Mouse (Mus musculus): ENCODE results near the gene Arsa. TPM values are rescaled to one million over a fixed set of nuclear protein-coding genes. Genes with fewer than 3 reads are reported as not detected.

Arsa gene
- total and polyA plus RNA-seq, 3 experiments, result 9.1 to 28.1 TPM; not detected in 1

DNA sequence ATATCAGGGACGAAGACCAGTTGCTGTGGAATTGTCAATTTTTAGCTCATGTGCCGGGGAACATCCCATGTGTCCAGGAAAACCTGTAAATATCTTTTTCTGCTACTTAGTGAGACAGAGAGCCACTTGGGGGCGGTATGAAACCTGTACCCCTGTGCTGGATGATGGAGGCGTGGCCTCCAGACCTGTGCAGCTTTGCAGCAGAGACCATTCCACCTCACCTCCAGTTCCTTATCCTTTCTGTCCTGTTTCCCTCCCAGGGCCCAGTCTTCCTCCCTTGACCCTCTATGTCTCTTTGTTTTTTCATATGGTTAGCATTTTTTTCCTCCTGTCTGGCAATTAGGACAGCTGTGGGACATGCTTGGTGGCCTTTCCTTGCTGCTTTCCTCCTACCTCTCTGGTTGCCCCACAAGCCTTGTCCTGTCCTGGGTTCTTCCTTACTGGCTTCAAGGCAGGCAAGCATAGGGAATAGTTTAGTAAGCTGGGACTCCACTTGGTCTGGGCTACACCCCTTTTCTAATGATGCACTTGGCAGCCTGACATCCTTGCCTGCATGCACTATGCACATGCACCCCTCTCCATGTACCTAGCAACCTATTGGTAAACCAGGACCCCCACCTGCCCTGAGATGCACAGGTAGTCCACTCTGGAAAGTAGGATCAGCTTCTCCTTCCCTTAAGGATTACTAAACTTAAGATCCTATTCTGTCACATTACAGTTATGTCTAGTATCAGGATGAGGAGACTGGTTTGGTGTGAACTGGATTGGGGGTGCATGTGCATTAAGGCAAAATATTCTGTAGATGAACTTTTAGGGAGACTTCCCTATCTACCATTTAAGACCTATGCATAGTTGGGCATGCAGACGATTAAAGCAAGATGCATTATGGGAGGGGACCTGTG, 13.6 kb downstream of the Arsa start:
- Histone ChIP-seq H3K36me3 (ENCODE audit: control insufficient read depth in 1 of 2, insufficient read depth in 2 of 2, low read length in 2 of 2) (no peaks in the 10 kb centered on the region), H3K79me2 (ENCODE audit: control insufficient read depth, insufficient read depth, low read length, poor library complexity) (no peaks in the 10 kb centered on the region), H3K27ac (ENCODE audit: control insufficient read depth, low read depth, low read length) (no peak overlapping the region), H3K4me1 (ENCODE audit: control insufficient read depth in 1 of 2, insufficient read depth in 2 of 2, low read length in 2 of 2) (no peaks in the 10 kb centered on the region), H3K27me3 (ENCODE audit: control insufficient read depth in 1 of 2, insufficient read depth in 2 of 2, low read length in 2 of 2) (peaks cover 0 to 2% of the 10 kb centered on the region in 2 experiments; a peak in 2 of 4 replicates), H3K9me3 (replicated peaks; ENCODE audit: insufficient read depth, low read length) (no peaks in the 10 kb centered on the region), H3K9ac (ENCODE audit: control insufficient read depth, low read depth, low read length, poor library complexity, severe bottlenecking) (no peak overlapping the region), H3K4me3 (ENCODE audit: control insufficient read depth in 1 of 2, insufficient read depth in 1 of 2, low read depth in 2 of 2, low read length in 2 of 2) (no peak overlapping the region)
- peak; percentile 55 for DNase-seq (ENCODE audit: low read depth, low spot score)
- TF ChIP-seq MAFK (IDR thresholded peaks at IDR 0.05; ENCODE audit: borderline replicate concordance, low read depth, low read length), result no peak
- peak; percentile 41 for TF ChIP-seq RAD21 (IDR thresholded peaks at IDR 0.05; ENCODE audit: low read depth, low read length)
- no peak for TF ChIP-seq CHD1 (IDR thresholded peaks at IDR 0.05; ENCODE audit: low read depth, low read length)
- TF ChIP-seq CHD2 (IDR thresholded peaks at IDR 0.05; ENCODE audit: low read length), result no peak
- TF ChIP-seq MXI1 (IDR thresholded peaks at IDR 0.05; ENCODE audit: low read depth, low read length), result no peak
- TF ChIP-seq GABPA (IDR thresholded peaks at IDR 0.05; ENCODE audit: low read depth, low read length), result no peak
- TF ChIP-seq NELFE (IDR thresholded peaks at IDR 0.05; ENCODE audit: low read depth, low read length), result no peak
- TF ChIP-seq SMC3 (IDR thresholded peaks at IDR 0.05; ENCODE audit: low read depth, low read length), result peak; percentile 43
- no peak for TF ChIP-seq MAX (IDR thresholded peaks at IDR 0.05; ENCODE audit: low read length)
- no peak for TF ChIP-seq MYC (IDR thresholded peaks at IDR 0.05; ENCODE audit: low read depth, low read length)
- TF ChIP-seq GATA1 (IDR thresholded peaks at IDR 0.05; ENCODE audit: low read depth, low read length), result no peak
- TF ChIP-seq ETS1 (IDR thresholded peaks at IDR 0.05; ENCODE audit: low read depth, low read length), result no peak
- TF ChIP-seq POLR2A (IDR thresholded peaks at IDR 0.05; ENCODE audit: control insufficient read depth in 1 of 2, insufficient read depth in 1 of 2, low read depth in 1 of 2, low read length in 2 of 2, poor library complexity in 1 of 2), result peak; percentile 65 to 69; a peak in 2 of 4 replicates
- peak; percentile 74 for TF ChIP-seq TBP (IDR thresholded peaks at IDR 0.05; ENCODE audit: low read depth, low read length)
- peak; percentile 95 for TF ChIP-seq ZMIZ1 (IDR thresholded peaks at IDR 0.05; ENCODE audit: low read depth, low read length)
- TF ChIP-seq ZKSCAN1 (IDR thresholded peaks at IDR 0.05; ENCODE audit: low read depth, low read length), result no peak
- no peak for TF ChIP-seq TAL1 (IDR thresholded peaks at IDR 0.05; ENCODE audit: low read length)
- TF ChIP-seq ZNF384 (IDR thresholded peaks at IDR 0.05; ENCODE audit: low read depth, low read length), result no peak
- no peak for TF ChIP-seq TCF12 (IDR thresholded peaks at IDR 0.05; ENCODE audit: low read depth, low read length)
- TF ChIP-seq ELF1 (IDR thresholded peaks at IDR 0.05; ENCODE audit: low read depth, low read length), result no peak
- no peak for TF ChIP-seq JUND (IDR thresholded peaks at IDR 0.05; ENCODE audit: low read depth, low read length)
- TF ChIP-seq ZC3H11A (IDR thresholded peaks at IDR 0.05; ENCODE audit: low read depth, low read length), result 0 out of 2 replicates have a peak, but pooled peaks have one; percentile 4
- no peak for TF ChIP-seq MYB (IDR thresholded peaks at IDR 0.05; ENCODE audit: low read depth, low read length)
- peak; percentile 17 to 57 (median 48); a peak in 5 of 6 replicates for TF ChIP-seq CTCF (IDR thresholded peaks at IDR 0.05 in 2 of 3, conservative IDR thresholded peaks at IDR 0.05 in 1 of 3; ENCODE audit: control insufficient read depth in 1 of 3, insufficient read depth in 1 of 3, low read depth in 2 of 3, low read length in 3 of 3, poor library complexity in 1 of 3, severe bottlenecking in 1 of 3)
- no peak for TF ChIP-seq KAT2A (conservative IDR thresholded peaks at IDR 0.05; ENCODE audit: low read depth, low read length)

All from MEL (cell line).